Mouse (Mus musculus) myocyte (in vitro differentiated cells): ENCODE results near the gene Ddx47. TPM values are rescaled to one million over a fixed set of nuclear protein-coding genes. Genes with fewer than 3 reads are reported as not detected.

ENCODE experiments used
- H3K27me3 ChIP-seq: one replicate; pipeline ENCODE4 v1.6.1; 2011; ENCODE audit not compliant: control insufficient read depth, insufficient read depth, insufficient read length
- H3K36me3 ChIP-seq: one replicate; pipeline ENCODE4 v1.6.1; 2011; ENCODE audit not compliant: control insufficient read depth, insufficient read depth
- H3K4me2 ChIP-seq: one replicate; pipeline ENCODE4 v1.6.1; 2011; ENCODE audit warnings: low read depth, control low read depth
- H3K4me3 ChIP-seq: one replicate; pipeline ENCODE4 v1.5.1; 2011; ENCODE audit warnings: mild to moderate bottlenecking, control low read depth, moderate library complexity
- H3K79me2 ChIP-seq: one replicate; pipeline ENCODE4 v1.6.1; 2011; ENCODE audit not compliant: control insufficient read depth, insufficient read depth
- H3ac ChIP-seq: one replicate; pipeline ENCODE4 v1.6.1; 2011; ENCODE audit not compliant: control insufficient read depth, insufficient read length
- E2F4 ChIP-seq: IDR thresholded peaks from one replicate; pipeline ENCODE4 v1.6.1; 2011; ENCODE audit warnings: mild to moderate bottlenecking, control low read depth, moderate library complexity; ENCODE audit not compliant: insufficient read depth
- MAX ChIP-seq: IDR thresholded peaks from one replicate; pipeline ENCODE4 v1.6.1; 2011; ENCODE audit warnings: low read depth, mild to moderate bottlenecking, control low read depth
- POLR2A ChIP-seq: IDR thresholded peaks from one replicate; pipeline ENCODE4 v1.6.1; 2011; ENCODE audit warnings: low read depth, mild to moderate bottlenecking, control low read depth, moderate library complexity; ENCODE audit not compliant: insufficient read length
- POLR2AphosphoS2 ChIP-seq: IDR thresholded peaks from one replicate; pipeline ENCODE4 v1.6.1; 2011; ENCODE audit warnings: low read depth, control low read depth; ENCODE audit not compliant: insufficient read length
- REST ChIP-seq: IDR thresholded peaks from one replicate; pipeline ENCODE4 v1.6.1; 2011; ENCODE audit warnings: mild to moderate bottlenecking, control low read depth, moderate library complexity; ENCODE audit not compliant: insufficient read depth, insufficient read length
- polyA plus RNA-seq: library from polyadenylated mRNA; unstranded; fragments of >200 nt; fragmentation: generic; extraction: Trizol; gene quantifications from one replicate; pipeline ENCODE4 v1.2.1, GENCODE M21; 2012; ENCODE audit warnings: missing spikeins

The Ddx47 gene
- polyA plus RNA-seq, 1 experiment, result 53.6 TPM

GRCm38 (mm10) chr6:135070347-135070746, 58.9 kb downstream of the Ddx47 start:
- Histone ChIP-seq H3K27me3 (no peaks in the 10 kb centered on the region), H3K36me3 (no peaks in the 10 kb centered on the region), H3K4me3 (no peak overlapping the region), H3K79me2 (peaks cover 22% of the 10 kb centered on the region), H3K4me2 (peak overlapping the region; percentile 46), H3ac (no peak overlapping the region)
- TF ChIP-seq POLR2A, result no peak
- TF ChIP-seq POLR2AphosphoS2, result no peak
- no peak for TF ChIP-seq MAX
- TF ChIP-seq REST, result no peak
- no peak for TF ChIP-seq E2F4

Other genes with a start within 250 kb of the Ddx47 start
- gene Dusp16, start 219.0 kb upstream of the Ddx47 start, polyA plus RNA-seq, result 4.8 TPM
- gene Crebl2, start 181.5 kb upstream of the Ddx47 start, polyA plus RNA-seq, result 1.5 TPM
- gene Gpr19, start 113.0 kb upstream of the Ddx47 start, polyA plus RNA-seq, result 2.2 TPM
- gene Cdkn1b, start 91.2 kb upstream of the Ddx47 start, polyA plus RNA-seq, result 27.7 TPM
- 0.12 TPM for gene Apold1, start 29.9 kb upstream of the Ddx47 start, polyA plus RNA-seq
- gene Gprc5a, start 54.0 kb downstream of the Ddx47 start, polyA plus RNA-seq, result 10.8 TPM
- gene Gprc5d, start 106.7 kb downstream of the Ddx47 start, polyA plus RNA-seq, result 0.89 TPM
- gene Fam234b, start 186.4 kb downstream of the Ddx47 start, polyA plus RNA-seq, result 6.3 TPM
- gene Hebp1, start 186.4 kb downstream of the Ddx47 start, polyA plus RNA-seq, result 30.5 TPM
- gene Gsg1, start 242.7 kb downstream of the Ddx47 start, polyA plus RNA-seq, result 0.04 TPM